Mouse (Mus musculus) ovary, adult 2 months (tissue): Measurements from ENCODE around the gene Tmc6. TPM values are rescaled to one million over a fixed set of nuclear protein-coding genes. Genes with fewer than 3 reads are reported as not detected.

ENCODE experiments used
- polyA plus RNA-seq: library from polyadenylated mRNA; depleted of rRNA; stranded (reverse); fragments of >200 nt; gene quantifications from 2 replicates; pipeline ENCODE4 v1.2.3, GENCODE M21; 2012; rRNA removed

Gene Tmc6
- polyA plus RNA-seq, result 54.7 and 63.2 TPM in 2 replicates

DNA sequence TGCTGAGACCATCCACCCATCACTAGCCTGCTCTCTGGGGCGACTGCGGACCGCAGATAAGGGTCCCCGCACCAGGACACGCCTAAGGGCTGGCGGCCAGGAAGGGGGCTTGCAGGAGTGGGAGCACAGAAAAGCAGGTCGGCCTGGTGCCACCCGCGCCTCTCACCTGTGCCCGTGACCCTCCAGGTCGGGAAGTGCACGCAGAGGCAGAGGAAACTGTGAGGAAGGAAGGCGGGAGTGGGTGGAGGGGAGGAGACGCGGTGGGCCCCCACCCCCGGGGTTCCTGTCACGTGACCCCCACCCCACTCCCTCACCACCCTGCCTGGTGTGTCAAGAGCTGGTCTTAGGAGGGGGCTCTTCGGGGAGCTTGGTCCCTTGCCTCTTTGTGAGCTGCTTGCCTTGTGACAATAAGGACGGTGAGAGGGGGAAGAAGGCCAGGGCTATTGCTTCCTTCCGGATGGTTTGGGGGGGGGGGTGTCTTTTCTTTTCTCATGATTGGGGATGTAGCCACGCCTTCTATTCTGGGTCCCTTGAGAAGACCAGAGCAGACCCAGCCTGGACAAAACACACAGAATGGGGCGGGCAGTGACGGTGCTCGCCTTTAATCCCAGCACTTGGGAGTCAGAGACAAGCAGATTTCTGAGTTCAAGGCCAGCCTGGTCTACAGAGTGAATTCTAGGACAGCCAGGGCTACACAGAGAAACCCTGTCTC, at the start of gene Tmc6, which contains the start of gene Tmc8:
TSS of gene Tmc6 (minus strand) at position 206 of the 712 bp plus-strand sequence.
TSS of gene Tmc8 (plus strand) at position 84 of the 712 bp plus-strand sequence.

DNA sequence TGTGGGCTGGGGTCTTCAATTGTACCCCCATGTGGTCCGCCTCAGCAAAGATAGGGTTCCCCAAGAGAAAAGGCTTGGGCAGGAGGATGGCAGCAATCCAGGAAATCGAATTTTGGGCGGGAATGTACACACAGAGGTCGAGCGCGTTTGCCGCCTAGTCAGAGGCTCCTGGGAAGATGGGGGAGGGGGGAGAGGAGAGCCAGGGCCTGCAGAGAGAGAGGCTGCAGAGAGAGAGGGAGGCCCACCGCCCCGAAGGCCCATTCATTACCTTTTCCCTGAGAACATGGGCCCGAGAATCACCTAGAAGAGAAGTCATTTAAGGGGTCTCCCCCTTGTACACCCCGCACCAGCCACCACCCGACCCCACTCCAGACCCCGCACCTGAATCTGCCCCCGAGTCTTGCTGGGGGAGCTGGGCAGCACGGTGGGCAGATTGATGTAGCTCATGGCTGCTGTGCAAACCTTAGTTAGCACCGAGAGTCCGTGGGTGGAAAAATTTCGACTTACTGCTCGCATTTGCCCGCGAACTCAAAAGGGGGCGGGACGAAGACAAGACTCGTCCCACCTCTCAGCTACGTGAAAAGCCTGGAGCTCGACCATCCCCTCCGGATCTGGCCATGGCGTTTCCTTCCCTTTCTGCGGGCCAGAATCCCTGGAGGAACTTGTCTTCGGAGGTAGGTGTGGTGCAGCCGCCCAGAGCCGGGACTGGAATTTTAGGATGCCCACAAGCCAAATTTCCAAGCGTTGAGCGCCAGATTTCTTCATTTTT, 43.5 kb upstream of the Tmc6 start, which contains the start of the genes Afmid and Tk1:
TSS of gene Afmid (plus strand) at position 592 of the 769 bp plus-strand sequence.
TSS of gene Tk1 (minus strand) at position 760 of the 769 bp plus-strand sequence.

DNA sequence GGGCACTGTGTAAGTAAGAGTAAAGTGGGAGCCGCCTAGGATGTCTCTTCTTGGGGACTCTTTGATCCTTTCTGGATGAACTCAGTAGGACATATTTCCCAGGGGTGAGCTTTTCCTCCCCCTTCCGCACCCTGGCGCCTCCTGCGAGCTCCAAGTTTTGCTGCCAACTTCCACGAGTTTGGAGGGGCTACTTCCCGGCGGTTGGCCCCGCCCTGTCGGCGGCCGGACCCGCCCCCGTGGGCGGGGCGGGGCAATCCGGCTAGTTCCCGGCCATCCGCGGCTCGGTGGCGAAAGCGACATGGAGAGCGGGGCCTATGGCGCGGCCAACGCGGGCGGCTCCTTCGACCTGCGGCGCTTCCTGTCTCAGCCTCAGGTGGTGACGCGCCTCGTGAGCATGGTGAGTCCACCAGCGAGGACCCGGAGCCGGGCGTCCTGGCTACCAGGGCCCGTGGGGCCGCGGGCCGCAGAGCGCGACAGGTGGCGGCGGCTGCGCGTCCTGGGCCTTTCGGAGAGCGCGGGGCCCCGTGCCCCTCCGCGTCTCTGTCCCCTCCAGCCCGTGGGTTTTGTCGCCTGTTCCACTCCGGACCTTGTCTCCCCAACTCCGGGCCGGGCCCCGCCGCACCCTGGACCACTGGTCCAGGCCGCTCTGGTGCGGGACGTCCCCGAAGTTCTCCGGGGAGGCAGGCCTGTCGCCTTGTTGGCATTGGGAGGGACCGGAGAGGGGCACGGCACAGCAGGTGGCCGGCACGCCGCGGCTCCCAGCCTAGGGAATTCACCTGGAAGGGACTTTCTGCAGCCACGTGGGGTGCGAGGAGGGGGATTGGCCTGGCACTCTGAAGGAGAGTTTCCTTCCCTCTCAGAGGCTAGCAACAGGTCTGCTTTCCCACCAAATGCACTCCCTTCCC, 27.7 kb upstream of the Tmc6 start, which contains the start of the genes Gm20708 and Syngr2:
TSS of gene Gm20708 (plus strand) at position 262 of the 905 bp plus-strand sequence.
TSS of gene Syngr2 (plus strand) at position 262 of the 905 bp plus-strand sequence.

DNA sequence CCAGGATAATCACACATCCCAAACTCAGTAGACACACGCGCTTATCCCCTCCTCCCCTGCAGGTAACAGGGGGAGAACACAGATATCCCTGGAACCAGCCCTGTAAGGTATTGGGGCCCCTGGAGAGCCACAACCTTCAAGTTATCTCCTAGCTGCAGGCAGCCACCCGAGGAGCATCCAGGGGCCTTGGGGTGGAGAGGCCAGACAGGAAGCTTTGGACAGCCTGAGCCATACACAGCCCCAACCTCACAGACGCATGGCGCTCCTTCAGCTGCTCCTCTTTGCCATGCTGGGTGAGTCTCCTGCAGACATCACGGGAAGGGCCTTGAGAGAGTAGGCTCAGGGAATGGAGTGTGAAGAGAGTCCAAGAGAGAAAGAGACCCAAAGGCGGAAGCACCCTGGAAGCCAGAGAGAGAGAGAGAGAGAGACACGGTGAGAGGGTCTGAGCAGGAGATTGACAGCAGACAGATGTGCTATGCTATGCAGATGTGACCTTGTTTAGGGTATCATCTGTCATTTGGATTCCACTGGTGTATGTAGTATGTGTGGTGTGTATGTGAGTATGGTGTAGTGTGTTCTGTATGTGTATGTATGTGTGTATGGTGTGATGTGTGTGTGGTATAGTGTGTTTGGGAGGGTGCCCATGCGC, 15.6 kb upstream of the Tmc6 start, which contains the start of gene 6030468B19Rik:
TSS of gene 6030468B19Rik (plus strand) at position 150 of the 649 bp plus-strand sequence.

Other genes with a start within 250 kb of the Tmc6 start
- gene Tnrc6c, start 127.9 kb downstream of the Tmc6 start, polyA plus RNA-seq, result 25.7 and 29.3 TPM in 2 replicates
- 10.1 TPM in 2 replicates for gene Tmc8, start 122 bp downstream of the Tmc6 start, polyA plus RNA-seq
- gene 6030468B19Rik, start 15.5 kb upstream of the Tmc6 start, polyA plus RNA-seq, result not detected in 2 replicates
- gene Gm20708, start 27.5 kb upstream of the Tmc6 start, polyA plus RNA-seq, result 0.23 TPM in 1 of 2 replicates, not detected in the other
- 149 and 175 TPM in 2 replicates for gene Syngr2, start 27.5 kb upstream of the Tmc6 start, polyA plus RNA-seq
- gene Afmid, start 43.7 kb upstream of the Tmc6 start, polyA plus RNA-seq, result 5.4 and 8.6 TPM in 2 replicates
- gene Tk1, start 43.9 kb upstream of the Tmc6 start, polyA plus RNA-seq, result 23.5 and 36.6 TPM in 2 replicates
- gene Birc5, start 67.1 kb upstream of the Tmc6 start, polyA plus RNA-seq, result 7.8 and 16.6 TPM in 2 replicates
- gene Tmem235, start 78.6 kb upstream of the Tmc6 start, polyA plus RNA-seq, result not detected in 2 replicates
- 21.1 and 21.9 TPM in 2 replicates for gene Tha1, start 91.3 kb upstream of the Tmc6 start, polyA plus RNA-seq
- 28.5 and 32.6 TPM in 2 replicates for gene Socs3, start 187.8 kb upstream of the Tmc6 start, polyA plus RNA-seq
- gene Pgs1, start 204.1 kb upstream of the Tmc6 start, polyA plus RNA-seq, result 59.6 and 99.4 TPM in 2 replicates